Mouse (Mus musculus): Measurements from ENCODE around the gene Lrrc29.

DNA sequence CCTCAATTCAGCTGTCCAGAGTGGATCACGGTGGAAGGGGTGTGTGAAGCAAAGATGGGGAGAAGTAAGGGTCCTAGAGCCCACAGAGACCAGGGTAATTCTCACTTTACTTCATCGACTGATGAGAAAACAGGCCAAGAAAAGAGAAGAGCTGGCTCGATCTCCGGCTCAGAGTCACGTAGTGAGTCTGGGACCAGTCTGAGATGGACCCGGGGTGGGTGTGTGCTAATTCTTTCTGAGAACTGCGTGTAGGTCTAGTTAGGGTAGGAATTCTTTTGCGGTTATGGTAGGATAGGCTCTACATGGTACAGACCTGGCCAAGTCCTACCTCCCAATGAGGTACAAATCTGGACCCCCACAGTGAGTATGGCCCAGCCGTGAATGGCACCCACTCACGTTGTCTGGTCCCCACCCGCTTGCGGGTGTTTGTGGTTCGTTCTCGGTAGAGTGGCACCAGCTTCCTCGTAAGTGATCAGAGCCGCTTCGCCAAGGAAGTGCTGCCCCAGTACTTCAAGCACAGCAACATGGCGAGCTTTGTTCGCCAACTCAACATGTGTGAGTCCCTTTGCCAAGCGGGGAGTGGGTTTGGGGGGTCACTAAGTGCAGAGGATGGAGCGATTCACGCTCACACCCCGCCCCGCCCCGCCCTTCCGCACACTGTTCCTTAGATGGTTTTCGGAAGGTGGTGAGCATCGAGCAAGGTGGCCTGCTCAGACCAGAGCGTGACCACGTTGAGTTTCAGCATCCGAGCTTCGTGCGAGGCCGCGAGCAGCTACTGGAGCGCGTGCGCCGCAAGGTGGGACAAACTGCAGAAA, 55.8 kb downstream of the Lrrc29 start:
- no peak for TF ChIP-seq GATA1 (IDR thresholded peaks at IDR 0.05; ENCODE audit: low read length)
- TF ChIP-seq TAL1 (IDR thresholded peaks at IDR 0.05; ENCODE audit: low read length), result no peak

All from erythroblast, embryonic 14.5 days (primary cell).